Mouse (Mus musculus): ENCODE measurements around the gene Tyw5. TPM values are rescaled to one million over a fixed set of nuclear protein-coding genes. Genes with fewer than 3 reads are reported as not detected.

Gene Tyw5
- polyA plus RNA-seq, 2 experiments from 2014 or later: 22.8 to 30.6 TPM

- ATAC-seq: no peak
Measured at GRCm38 (mm10) chr1:57386519-57386918, 20.4 kb downstream of the Tyw5 start.

DNA sequence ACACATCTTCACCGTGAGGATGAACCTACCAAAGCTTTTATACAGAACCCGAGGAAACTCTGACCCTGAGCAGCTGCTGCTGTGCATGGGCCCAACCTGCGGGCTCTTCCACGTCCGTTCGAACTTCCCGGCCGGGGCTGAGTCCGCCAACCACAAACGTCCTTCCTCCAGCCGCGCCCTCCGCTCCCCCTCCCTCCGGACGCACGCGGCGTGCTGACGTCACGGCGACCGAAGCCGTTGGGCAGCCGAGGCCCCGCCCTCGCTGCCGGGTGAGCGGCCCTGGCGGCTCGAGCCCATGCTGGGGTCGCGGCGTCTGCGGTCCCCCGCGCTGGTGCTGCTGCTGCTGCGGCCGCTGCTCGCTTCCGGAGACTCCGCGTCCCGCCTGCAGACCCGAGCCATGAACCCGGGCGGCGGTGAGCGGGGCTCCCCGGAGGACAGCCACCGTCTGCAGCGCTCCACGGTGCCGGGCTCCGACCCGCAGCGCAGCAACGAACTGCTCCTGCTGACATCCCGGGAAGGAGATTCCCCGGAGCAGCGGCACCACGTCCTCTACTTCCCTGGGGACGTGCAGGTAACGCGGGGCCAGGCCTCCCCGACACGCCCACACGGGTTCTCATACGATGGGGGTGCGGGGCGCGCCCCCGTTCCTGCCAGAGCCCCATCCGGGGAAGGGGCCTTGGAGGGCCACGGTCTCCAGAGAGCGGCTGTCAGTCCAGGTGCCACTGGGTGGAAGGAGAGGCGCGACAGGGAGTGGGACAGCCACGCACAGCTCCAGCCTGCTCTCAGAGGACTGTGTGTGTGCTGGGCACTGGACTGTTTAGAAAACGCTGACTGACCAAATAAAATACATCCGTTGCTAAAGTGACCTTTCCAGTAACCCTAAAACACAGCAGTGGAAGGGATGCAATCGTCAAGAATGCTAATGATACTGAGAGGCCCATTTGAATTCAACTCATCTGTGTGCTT, 29.2 kb downstream of the Tyw5 start, which contains the start of gene 1700066M21Rik:
TSS of gene 1700066M21Rik (plus strand) at position 245 of the 966 bp plus-strand sequence.
- ATAC-seq: peak; percentile 80

GRCm38 (mm10) chr1:57376806-57377205, 30.1 kb downstream of the Tyw5 start:
- ATAC-seq: peak; percentile 3

DNA sequence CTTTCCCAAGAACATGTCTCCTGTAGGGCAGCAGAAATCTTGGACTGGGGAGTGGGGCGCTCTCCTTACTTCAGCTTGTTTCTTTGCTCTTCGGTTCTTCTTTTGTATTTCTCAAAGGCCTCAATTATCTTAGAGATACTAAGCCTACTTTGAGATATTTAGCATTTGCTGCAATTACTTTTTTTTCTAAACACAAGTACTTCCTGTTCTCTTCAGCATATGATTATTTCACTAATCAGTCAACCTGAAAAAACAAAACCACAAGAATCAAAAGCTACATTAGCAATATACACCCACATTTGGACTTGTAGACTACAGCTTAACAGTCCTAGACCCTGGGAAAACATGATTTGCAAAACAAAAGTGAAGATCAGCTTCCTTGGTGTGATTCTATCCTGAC, 31.6 kb downstream of the Tyw5 start:
- peak; percentile 25 for ATAC-seq

DNA sequence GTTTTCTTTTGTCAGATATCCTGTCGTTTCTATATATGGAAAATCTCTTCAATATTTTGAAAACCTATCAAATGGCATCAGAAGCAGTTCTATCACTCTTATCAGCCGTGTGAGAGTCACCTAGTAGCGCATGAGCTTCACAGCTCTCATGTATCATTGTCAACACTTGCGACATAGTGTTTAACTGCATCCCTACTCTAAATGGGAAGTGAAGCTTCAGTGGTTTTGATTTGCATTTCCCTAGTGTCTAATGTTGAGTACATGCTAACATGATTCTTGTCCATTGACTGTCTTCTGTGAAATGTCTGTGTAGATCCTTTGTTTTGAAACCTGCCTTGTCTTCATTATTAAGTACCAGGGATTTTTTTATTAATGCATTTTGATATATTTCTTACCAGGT, 36.5 kb downstream of the Tyw5 start:
- ATAC-seq: no peak

DNA sequence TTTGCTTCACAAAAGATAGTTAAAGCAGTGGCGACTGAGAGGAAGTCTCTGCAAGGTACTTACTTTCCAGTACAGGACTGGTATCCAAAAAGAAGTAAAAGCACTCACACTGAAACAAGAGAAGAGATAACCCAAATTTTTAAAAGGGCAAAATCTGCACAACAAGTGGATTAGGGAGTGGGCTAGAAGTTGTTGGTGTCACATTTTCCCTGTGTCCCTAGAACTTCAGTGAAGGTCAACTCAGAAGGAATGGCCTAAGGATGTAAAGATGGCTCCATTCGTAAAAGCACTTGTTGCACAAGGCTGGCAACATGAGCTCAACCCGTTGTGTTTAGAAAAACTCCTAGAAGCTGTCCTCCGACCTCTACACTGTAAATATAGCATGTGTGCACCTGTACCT, 37.8 kb downstream of the Tyw5 start:
- ATAC-seq: no peak

DNA sequence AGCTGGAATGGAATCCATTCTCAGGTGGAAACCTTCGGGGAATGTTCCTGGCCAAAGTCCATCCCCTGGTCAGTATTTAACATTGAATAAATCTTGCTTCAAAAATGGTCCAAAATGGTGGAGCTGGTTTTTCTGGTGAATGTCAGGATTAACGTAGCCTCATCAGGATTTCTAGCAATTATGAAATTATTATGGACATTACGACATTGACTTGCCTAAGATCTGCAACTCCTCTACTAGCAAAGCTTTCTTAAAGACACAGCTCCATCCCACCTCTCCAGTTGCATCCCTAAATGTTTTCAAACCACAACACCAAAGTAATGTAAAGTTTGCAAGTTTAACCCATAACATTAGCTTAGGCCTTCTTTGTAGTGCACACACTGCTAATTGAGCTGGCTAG, 39.5 kb downstream of the Tyw5 start:
- no peak for ATAC-seq

GRCm38 (mm10) chr1:57358546-57358945, 48.4 kb downstream of the Tyw5 start:
- no peak for ATAC-seq

GRCm38 (mm10) chr1:57351941-57352340, 55.0 kb downstream of the Tyw5 start:
- ATAC-seq: no peak

- ATAC-seq: no peak
Measured at GRCm38 (mm10) chr1:57347487-57347886, 59.4 kb downstream of the Tyw5 start.

- ATAC-seq: no peak
Measured at GRCm38 (mm10) chr1:57341197-57341596, 65.7 kb downstream of the Tyw5 start.

DNA sequence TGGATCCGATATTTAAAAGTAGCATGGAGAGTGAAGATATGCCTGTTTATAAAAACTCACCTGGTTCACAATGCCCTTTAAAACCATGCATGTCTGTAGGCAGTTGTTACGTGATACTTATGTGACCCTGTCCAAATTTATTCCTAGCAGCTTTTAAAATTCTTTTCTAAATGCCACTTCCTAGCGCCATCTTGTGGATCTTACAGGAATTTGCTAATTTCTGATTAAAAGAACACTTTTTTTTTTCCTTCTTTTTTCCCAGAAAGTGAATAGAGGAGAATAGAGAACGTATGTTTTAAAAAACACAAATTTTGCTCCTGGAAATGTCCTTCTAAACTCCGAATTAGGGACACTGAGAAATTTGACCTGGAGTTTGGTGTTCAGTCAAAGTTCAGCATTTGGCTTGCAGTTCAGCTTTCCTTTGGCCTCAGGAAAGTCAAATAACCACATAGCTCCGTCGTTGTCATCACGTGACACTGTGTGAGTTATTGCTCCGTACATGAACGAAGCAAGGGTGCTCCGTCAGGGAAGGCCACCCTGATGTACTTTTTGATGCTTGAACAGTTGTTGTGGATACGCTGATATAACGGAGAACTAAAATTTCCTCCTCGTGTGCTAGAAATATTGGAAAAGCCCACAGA, 67.6 kb downstream of the Tyw5 start:
- no peak for ATAC-seq

Other genes with a start within 250 kb of the Tyw5 start
- gene 1700066M21Rik, start 29.5 kb downstream of the Tyw5 start, polyA plus RNA-seq (2017; shearing (Covaris generic)): 1 to 10 TPM in 1 of 2 experiments, under 1 TPM in 1; 0.91 to 2.4 TPM
- gene Maip1, start 773 bp downstream of the Tyw5 start, polyA plus RNA-seq (2017; shearing (Covaris generic)): 1 to 10 TPM; 8.6 to 9.7 TPM

Measured in CD4-positive, CD25-positive, alpha-beta regulatory T cell, adult 4 months (primary cell).